Mouse (Mus musculus) liver, embryonic 16.5 days (tissue): ENCODE measurements around the gene Prkci. TPM values are rescaled to one million over a fixed set of nuclear protein-coding genes. Genes with fewer than 3 reads are reported as not detected.

ENCODE experiments used
- microRNA-seq: library from miRNA; unstranded; fragments of <30 nt; microRNA quantifications from one replicate; pipeline ENCODE4, GENCODE M21; 2016
- polyA plus RNA-seq: library from polyadenylated mRNA; unstranded; fragments of >200 nt; fragmentation: Nextera tagmentation; extraction: Ambion mirVana; gene quantifications from 2 replicates; pipeline ENCODE4 v1.2.1, GENCODE M21; 2015

Gene Prkci
- polyA plus RNA-seq, 1 experiment from 2014 or later: 5.4 TPM

Small RNA genes within 50 kb of the gene (microRNA-seq; reads per million reads assigned to microRNA genes)
- gene Mir7008: not detected

Other genes starting within 250 kb of the Prkci start
- 0.02 and 0.06 TPM in 2 replicates for gene Samd7, start 249.5 kb upstream of the Prkci start, polyA plus RNA-seq
- gene Sec62, start 202.9 kb upstream of the Prkci start, polyA plus RNA-seq: 45.1 and 51.3 TPM in 2 replicates
- 4.5 and 5.8 TPM in 2 replicates for gene Gpr160, start 139.8 kb upstream of the Prkci start, polyA plus RNA-seq
- gene Phc3, start 26.3 kb upstream of the Prkci start, polyA plus RNA-seq: 1.6 and 1.8 TPM in 2 replicates
- gene Skil, start 99.3 kb downstream of the Prkci start, polyA plus RNA-seq: 4.2 and 5.6 TPM in 2 replicates
- 0.13 and 0.21 TPM in 2 replicates for gene Cldn11, start 154.2 kb downstream of the Prkci start, polyA plus RNA-seq